Mouse (Mus musculus) stomach, embryonic 14.5 days (tissue): ENCODE results near the gene Krt86. TPM values are rescaled to one million over a fixed set of nuclear protein-coding genes. Genes with fewer than 3 reads are reported as not detected.
"Not testable (repeated sequence)": the region's sequence is repeated elsewhere in the genome, so short reads cannot be mapped to it uniquely, and the experiment has no call there.

ENCODE experiments used
- ATAC-seq: fragments of 200-750 bp; cut with Nextera tagmentation; 2 replicates; pipeline ENCODE4 v1.8.0; 2017; ENCODE audit warnings: low read depth, moderate TSS enrichment; ENCODE audit not compliant: insufficient number of reproducible peaks, insufficient read depth, low FRiP score
- H3K27ac ChIP-seq: fragments of 300-500 bp; sonication (generic); 2 replicates; pipeline ENCODE4 v1.5.1; 2014; ENCODE audit warnings: mild to moderate bottlenecking, low read length, moderate library complexity, mixed read lengths
- H3K27me3 ChIP-seq: fragments of 300-500 bp; sonication (generic); 2 replicates; pipeline ENCODE4 v1.6.1; 2014; ENCODE audit warnings: low read length, control low read depth, mixed read lengths; ENCODE audit not compliant: control insufficient read depth, insufficient read depth
- H3K36me3 ChIP-seq: fragments of 300-500 bp; sonication (generic); 2 replicates; pipeline ENCODE4 v1.6.1; 2014; ENCODE audit warnings: mild to moderate bottlenecking, control low read depth, low read length, moderate library complexity, mixed read lengths; ENCODE audit not compliant: control insufficient read depth, insufficient read depth
- H3K4me1 ChIP-seq: fragments of 300-500 bp; sonication (generic); 2 replicates; pipeline ENCODE4 v1.6.1; 2014; ENCODE audit warnings: low read length, control low read depth, mixed read lengths; ENCODE audit not compliant: control insufficient read depth, insufficient read depth
- H3K4me2 ChIP-seq: fragments of 300-500 bp; sonication (generic); replicated peaks from 2 replicates; pipeline ENCODE4 v1.6.1; 2014; ENCODE audit warnings: low read depth, low read length, control low read depth
- H3K4me3 ChIP-seq: fragments of 300-500 bp; sonication (generic); 2 replicates; pipeline ENCODE4 v1.5.1; 2014; ENCODE audit warnings: low read depth, low read length, control low read depth
- H3K9ac ChIP-seq: fragments of 300-500 bp; sonication (generic); replicated peaks from 2 replicates; pipeline ENCODE4 v1.6.1; 2014; ENCODE audit warnings: low read depth, mild to moderate bottlenecking, control low read depth, low read length, moderate library complexity, mixed read lengths
- H3K9me3 ChIP-seq: fragments of 300-500 bp; sonication (generic); 2 replicates; pipeline ENCODE4 v1.6.1; 2016; ENCODE audit warnings: low read depth, low read length, control low read depth; ENCODE audit not compliant: control insufficient read depth
- WGBS: fragments of 180-500 bp; shearing (Covaris S2); extraction: QIAGEN DNeasy Blood & Tissue Kit; methylation state at CpG from one replicate; pipeline ENCODE4 v1.1.7; 2014; 5-methylcytosine and 5-hydroxymethylcytosine counted together
- polyA plus RNA-seq: library from polyadenylated mRNA; unstranded; fragments of >200 nt; fragmentation: Nextera tagmentation; extraction: Ambion mirVana; gene quantifications from 2 replicates; pipeline ENCODE4 v1.2.1, GENCODE M21; 2014

The Krt86 gene
- polyA plus RNA-seq, 1 experiment from 2014 or later, result not detected

DNA sequence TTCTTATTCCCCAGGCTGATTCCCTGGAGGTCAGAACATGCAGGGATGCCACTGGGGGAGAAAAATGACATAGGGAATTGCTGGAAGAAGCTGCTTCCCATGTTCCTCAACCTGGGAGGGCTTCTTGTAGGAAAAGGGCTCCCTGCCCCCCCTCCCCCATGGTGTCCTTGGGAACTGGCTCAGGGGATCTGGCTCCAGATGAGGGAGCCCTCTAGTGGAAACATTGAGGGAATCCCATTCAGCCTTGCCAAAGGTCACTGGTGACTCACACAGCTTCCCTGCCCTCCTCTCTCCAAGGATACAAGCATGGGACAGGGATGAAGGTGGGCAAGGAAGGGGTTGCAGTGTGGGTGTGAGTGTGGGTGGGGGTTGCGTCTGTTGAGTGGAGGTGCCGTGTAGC is 23.9 kb downstream of the Krt86 start:
- Histone ChIP-seq H3K9ac (no peak overlapping the region), H3K9me3 (no peaks in the 10 kb centered on the region), H3K4me3 (no peak overlapping the region), H3K4me1 (peaks cover 5% of the 10 kb centered on the region), H3K4me2 (no peak overlapping the region), H3K27ac (no peak overlapping the region), H3K36me3 (no peaks in the 10 kb centered on the region), H3K27me3 (no peaks in the 10 kb centered on the region)
- no peak for ATAC-seq
- 55% methylated on average over 2 of the region's 2 CpGs for WGBS

- Histone ChIP-seq H3K27me3 (no peaks in the 10 kb centered on the region), H3K4me2 (no peak overlapping the region), H3K9ac (no peak overlapping the region), H3K4me1 (no peaks in the 10 kb centered on the region), H3K9me3 (no peaks in the 10 kb centered on the region), H3K4me3 (no peak overlapping the region), H3K27ac (no peak overlapping the region), H3K36me3 (no peaks in the 10 kb centered on the region)
- WGBS, result 46% methylated on average over 14 of the region's 14 CpGs
- ATAC-seq, result no peak
These were observed 33.8 kb downstream of the Krt86 start for GRCm38 (mm10) chr15:101506896-101507758.

- 42% methylated on average over 9 of the region's 9 CpGs for WGBS
- no peak for ATAC-seq
These were observed 35.0 kb downstream of the Krt86 start for GRCm38 (mm10) chr15:101508247-101508646.

GRCm38 (mm10) chr15:101517161-101517560 is 43.9 kb downstream of the Krt86 start, which contains the start of gene Gm49425:
TSS of gene Gm49425 (minus strand) at chr15:101517261.
- H3K4me2 ChIP-seq, H3K36me3 ChIP-seq, H3K27me3 ChIP-seq, ATAC-seq, H3K4me1 ChIP-seq, H3K9ac ChIP-seq, H3K27ac ChIP-seq, H3K4me3 ChIP-seq, H3K9me3 ChIP-seq: not testable (repeated sequence)
- 71% methylated on average over 2 of the region's 2 CpGs for WGBS

More at GRCm38 (mm10) chr15:101508247-101508646, 35.0 kb downstream of the Krt86 start:
- H3K27ac ChIP-seq, result no peak overlapping the region
- no peaks in the 10 kb centered on the region for H3K4me1 ChIP-seq
- H3K4me3 ChIP-seq, result no peak overlapping the region
- no peaks in the 10 kb centered on the region for H3K9me3 ChIP-seq
- H3K4me2 ChIP-seq, result no peak overlapping the region
- H3K27me3 ChIP-seq, result no peaks in the 10 kb centered on the region
- no peaks in the 10 kb centered on the region for H3K36me3 ChIP-seq
- H3K9ac ChIP-seq, result no peak overlapping the region

DNA sequence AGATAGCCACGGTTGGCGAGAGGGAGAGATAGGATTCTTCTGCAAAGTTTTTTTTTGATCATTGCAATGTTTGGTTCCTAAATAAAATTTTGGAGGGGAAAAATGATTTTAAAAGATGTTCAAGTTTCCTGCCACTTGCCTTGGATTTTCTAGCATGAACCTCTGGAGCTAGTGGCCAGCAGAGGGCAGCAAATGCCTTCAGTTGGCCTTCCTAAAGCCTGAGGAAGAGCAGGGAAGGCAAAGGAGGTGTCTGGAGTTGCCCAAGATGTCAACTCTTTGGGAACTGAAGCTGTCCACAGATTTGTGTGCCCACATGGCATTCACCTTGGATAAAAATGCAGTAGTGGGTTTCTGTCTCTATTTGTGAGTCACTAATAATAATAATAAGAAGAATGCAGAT is 46.5 kb downstream of the Krt86 start:
- Histone ChIP-seq H3K4me1 (no peaks in the 10 kb centered on the region), H3K4me3 (no peak overlapping the region), H3K27me3 (no peaks in the 10 kb centered on the region), H3K27ac (no peak overlapping the region), H3K4me2 (no peak overlapping the region), H3K36me3 (no peaks in the 10 kb centered on the region), H3K9ac (no peak overlapping the region), H3K9me3 (no peaks in the 10 kb centered on the region)
- 20% methylated on average over 2 of the region's 2 CpGs for WGBS
- no peak for ATAC-seq

- no peak overlapping the region for H3K4me3 ChIP-seq
- H3K27me3 ChIP-seq, result no peaks in the 10 kb centered on the region
- H3K4me2 ChIP-seq, result no peak overlapping the region
- no peaks in the 10 kb centered on the region for H3K4me1 ChIP-seq
- no peak overlapping the region for H3K9ac ChIP-seq
- H3K36me3 ChIP-seq, result no peaks in the 10 kb centered on the region
- H3K9me3 ChIP-seq, result no peaks in the 10 kb centered on the region
- ATAC-seq, result no peak
- H3K27ac ChIP-seq, result no peak overlapping the region
- 52% methylated on average over 4 of the region's 4 CpGs for WGBS
These were observed 49.4 kb downstream of the Krt86 start for GRCm38 (mm10) chr15:101522556-101523232.

Other genes with a start within 250 kb of the Krt86 start
- 6.4 and 7.2 TPM in 2 replicates for gene Grasp, start 249.3 kb upstream of the Krt86 start, polyA plus RNA-seq
- 10.1 and 12.1 TPM in 2 replicates for gene Nr4a1, start 219.2 kb upstream of the Krt86 start, polyA plus RNA-seq
- 63.5 and 64.1 TPM in 2 replicates for gene Atg101, start 189.2 kb upstream of the Krt86 start, polyA plus RNA-seq
- gene 6030408B16Rik, start 180.3 kb upstream of the Krt86 start, polyA plus RNA-seq, result 20.1 and 25.0 TPM in 2 replicates
- 2.4 and 4.0 TPM in 2 replicates for gene Krt80, start 103.3 kb upstream of the Krt86 start, polyA plus RNA-seq
- 131 and 148 TPM in 2 replicates for gene Krt7, start 62.4 kb upstream of the Krt86 start, polyA plus RNA-seq
- gene Krt87, start 34.7 kb upstream of the Krt86 start, polyA plus RNA-seq, result 0.10 and 0.11 TPM in 2 replicates
- gene Krt88, start 25.7 kb upstream of the Krt86 start, polyA plus RNA-seq, result not detected in 2 replicates
- not detected in 2 replicates for gene Krt81, start 9.7 kb upstream of the Krt86 start, polyA plus RNA-seq
- not detected in 2 replicates for gene Krt83, start 18.0 kb downstream of the Krt86 start, polyA plus RNA-seq
- not detected in 2 replicates for gene Gm49425, start 43.8 kb downstream of the Krt86 start, polyA plus RNA-seq
- not detected in 2 replicates for gene Krt84, start 59.3 kb downstream of the Krt86 start, polyA plus RNA-seq
- gene Krt82, start 77.2 kb downstream of the Krt86 start, polyA plus RNA-seq, result not detected in 2 replicates
- 0.22 TPM in 1 of 2 replicates, not detected in the other for gene Krt90, start 89.5 kb downstream of the Krt86 start, polyA plus RNA-seq
- gene Krt75, start 100.4 kb downstream of the Krt86 start, polyA plus RNA-seq, result 0.45 and 0.52 TPM in 2 replicates
- not detected in 2 replicates for gene Gm5414, start 154.7 kb downstream of the Krt86 start, polyA plus RNA-seq
- gene Gm5478, start 173.9 kb downstream of the Krt86 start, polyA plus RNA-seq, result not detected in 2 replicates
- not detected in 2 replicates for gene Krt6b, start 206.8 kb downstream of the Krt86 start, polyA plus RNA-seq
- 16.8 and 25.8 TPM in 2 replicates for gene Krt6a, start 220.8 kb downstream of the Krt86 start, polyA plus RNA-seq
- 50.0 and 65.6 TPM in 2 replicates for gene Krt5, start 239.4 kb downstream of the Krt86 start, polyA plus RNA-seq